Mouse (Mus musculus): Measurements from ENCODE around the gene Mboat2. TPM values are rescaled to one million over a fixed set of nuclear protein-coding genes. Genes with fewer than 3 reads are reported as not detected.

The Mboat2 gene
- polyA plus RNA-seq (2012; rRNA removed) = 1.1 and 1.3 TPM in 2 replicates

DNA sequence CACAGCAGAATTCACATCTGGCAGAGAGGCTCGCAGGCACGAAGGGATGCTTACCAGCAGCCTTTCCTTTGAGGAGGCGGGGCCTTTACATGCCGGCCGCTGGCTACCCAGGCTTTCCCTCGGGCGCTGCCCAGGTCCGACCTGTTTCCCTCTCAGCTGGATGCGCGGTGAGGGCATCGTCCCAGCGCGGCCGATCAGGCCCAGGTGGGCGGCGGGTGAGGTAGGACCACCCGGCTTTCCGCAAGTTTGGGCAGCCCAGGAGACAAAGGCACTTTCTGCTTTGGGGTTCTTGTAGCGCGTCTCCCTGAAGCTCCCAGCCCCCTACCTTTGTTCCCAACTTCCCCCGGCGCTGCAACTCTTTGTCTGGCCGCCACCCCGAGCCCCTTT, at the start of gene Mboat2:
Gene Mboat2, plus strand, starts transcription at position 114 of the 387 bp plus-strand sequence.

DNA sequence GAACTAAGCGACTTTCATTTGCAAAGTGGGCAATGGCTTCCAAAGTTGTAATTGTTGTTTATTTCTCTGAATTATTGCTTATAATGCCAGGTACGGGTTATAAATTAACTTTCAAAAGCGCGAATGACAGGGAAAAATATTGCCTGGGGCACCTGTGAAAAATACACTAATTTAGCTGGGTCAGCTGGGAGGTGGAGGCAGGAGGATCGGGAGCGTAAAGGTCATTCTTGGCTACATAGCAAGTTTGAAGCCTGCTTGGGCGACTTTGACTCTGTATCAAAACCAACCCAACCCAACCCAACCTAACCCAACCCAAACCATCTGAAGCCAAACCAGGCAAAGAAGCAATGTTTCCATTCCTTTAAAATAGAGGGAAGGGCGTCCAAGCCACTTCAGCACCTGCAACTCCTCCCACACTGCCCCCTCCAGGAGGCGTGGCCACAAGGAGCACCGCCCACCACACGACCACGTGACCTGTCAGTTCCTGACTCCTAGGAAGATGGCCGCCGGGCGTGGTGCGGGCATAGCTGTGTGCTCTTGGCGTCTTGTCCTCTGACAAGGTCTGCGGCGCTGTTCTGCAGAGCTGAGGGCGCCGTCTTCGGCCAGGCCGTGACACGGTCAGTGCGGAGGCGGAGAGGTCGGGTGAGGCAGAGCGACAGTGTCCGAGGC, 143.9 kb downstream of the Mboat2 start, which contains the start of gene Kidins220:
Gene Kidins220, plus strand, starts transcription at position 480 of the 669 bp plus-strand sequence.

Other genes with a start within 250 kb of the Mboat2 start
- gene Klf11, start 179.6 kb upstream of the Mboat2 start, polyA plus RNA-seq (2012; rRNA removed) = 4.6 and 5.0 TPM in 2 replicates
- gene Cys1, start 149.1 kb upstream of the Mboat2 start, polyA plus RNA-seq (2012; rRNA removed) = 0.95 and 0.97 TPM in 2 replicates
- gene Rrm2, start 122.6 kb upstream of the Mboat2 start, polyA plus RNA-seq (2012; rRNA removed) = 58.1 and 63.5 TPM in 2 replicates
- gene Kidins220, start 144.0 kb downstream of the Mboat2 start, polyA plus RNA-seq (2012; rRNA removed) = 11.7 and 16.1 TPM in 2 replicates

Data from liver, embryonic 18 days (tissue).